Mouse (Mus musculus): ENCODE data around the gene Strn. TPM values are rescaled to one million over a fixed set of nuclear protein-coding genes. Genes with fewer than 3 reads are reported as not detected.
A peak's percentile ranks its signal among the peaks of the same experiment; 100 is the strongest.

Gene Strn
- 7.3 and 7.7 TPM in 2 replicates for polyA plus RNA-seq (2014; fragmentation: Nextera tagmentation; extraction: Ambion mirVana)

- ATAC-seq (ENCODE audit: insufficient read depth, low FRiP score, low TSS enrichment) (no peak), DNase-seq (ENCODE audit: low spot score) (no peak)
- H3K27me3 ChIP-seq (ENCODE audit: control insufficient read depth, insufficient read depth, low read length), result no peaks in the 10 kb centered on the region
- H3K4me3 ChIP-seq (ENCODE audit: low read depth, low read length), result peak within 1 kb of the TSS; percentile 90
- 39% methylated on average over 4 of the region's 4 CpGs for WGBS
- no peaks in the 10 kb centered on the region for H3K36me3 ChIP-seq (ENCODE audit: control insufficient read depth, insufficient read depth, low read length)
- H3K4me2 ChIP-seq (ENCODE audit: low read depth), result peak within 1 kb of the TSS; percentile 69
- peak within 1 kb of the TSS; percentile 72 for H3K27ac ChIP-seq (ENCODE audit: low read depth, low read length)
- H3K9me3 ChIP-seq (ENCODE audit: control insufficient read depth, low read length), result no peaks in the 10 kb centered on the region
- H3K4me1 ChIP-seq (ENCODE audit: control insufficient read depth, insufficient read depth, low read length), result peaks cover 9% of the 10 kb centered on the region
- H3K9ac ChIP-seq (ENCODE audit: low read length), result peak within 1 kb of the TSS; percentile 88
Observed at GRCm38 (mm10) chr17:78737096-78737495, at the start of gene Strn. Gene Strn (minus strand): TSS chr17:78737196.

GRCm38 (mm10) chr17:78778765-78779164 is 41.8 kb upstream of the Strn start:
- Histone ChIP-seq H3K9me3 (ENCODE audit: control insufficient read depth, low read length) (no peaks in the 10 kb centered on the region), H3K27me3 (ENCODE audit: control insufficient read depth, insufficient read depth, low read length) (no peaks in the 10 kb centered on the region), H3K4me3 (ENCODE audit: low read depth, low read length) (no peak overlapping the region), H3K36me3 (ENCODE audit: control insufficient read depth, insufficient read depth, low read length) (no peaks in the 10 kb centered on the region), H3K4me2 (ENCODE audit: low read depth) (no peak overlapping the region), H3K4me1 (ENCODE audit: control insufficient read depth, insufficient read depth, low read length) (no peaks in the 10 kb centered on the region), H3K9ac (ENCODE audit: low read length) (no peak overlapping the region), H3K27ac (ENCODE audit: low read depth, low read length) (no peak overlapping the region)
- ATAC-seq (ENCODE audit: insufficient read depth, low FRiP score, low TSS enrichment), result no peak
- no peak for DNase-seq (ENCODE audit: low spot score)
- WGBS, result 92% methylated on average over 1 of the region's 1 CpGs

GRCm38 (mm10) chr17:78772317-78772716 is 35.3 kb upstream of the Strn start:
- no peaks in the 10 kb centered on the region for H3K27me3 ChIP-seq (ENCODE audit: control insufficient read depth, insufficient read depth, low read length)
- H3K4me1 ChIP-seq (ENCODE audit: control insufficient read depth, insufficient read depth, low read length), result no peaks in the 10 kb centered on the region
- 94% methylated on average over 2 of the region's 2 CpGs for WGBS
- no peak overlapping the region for H3K4me3 ChIP-seq (ENCODE audit: low read depth, low read length)
- H3K9ac ChIP-seq (ENCODE audit: low read length), result no peak overlapping the region
- ATAC-seq (ENCODE audit: insufficient read depth, low FRiP score, low TSS enrichment) (no peak), DNase-seq (ENCODE audit: low spot score) (no peak)
- H3K4me2 ChIP-seq (ENCODE audit: low read depth), result no peak overlapping the region
- no peaks in the 10 kb centered on the region for H3K9me3 ChIP-seq (ENCODE audit: control insufficient read depth, low read length)
- no peak overlapping the region for H3K27ac ChIP-seq (ENCODE audit: low read depth, low read length)
- H3K36me3 ChIP-seq (ENCODE audit: control insufficient read depth, insufficient read depth, low read length), result no peaks in the 10 kb centered on the region; the same call in 1 of the 2 replicates

- H3K27ac ChIP-seq (ENCODE audit: low read depth, low read length), result no peak overlapping the region
- no peak for ATAC-seq (ENCODE audit: insufficient read depth, low FRiP score, low TSS enrichment)
- WGBS, result 80% methylated on average over 7 of the region's 7 CpGs
Observed at GRCm38 (mm10) chr17:78770932-78771331, 33.9 kb upstream of the Strn start.

GRCm38 (mm10) chr17:78769341-78769740 is 32.3 kb upstream of the Strn start:
- H3K27me3 ChIP-seq (ENCODE audit: control insufficient read depth, insufficient read depth, low read length), result no peaks in the 10 kb centered on the region
- H3K36me3 ChIP-seq (ENCODE audit: control insufficient read depth, insufficient read depth, low read length), result no peaks in the 10 kb centered on the region; the same call in 1 of the 2 replicates
- ATAC-seq (ENCODE audit: insufficient read depth, low FRiP score, low TSS enrichment) (no peak), DNase-seq (ENCODE audit: low spot score) (no peak)
- H3K4me1 ChIP-seq (ENCODE audit: control insufficient read depth, insufficient read depth, low read length), result no peaks in the 10 kb centered on the region
- no peaks in the 10 kb centered on the region for H3K9me3 ChIP-seq (ENCODE audit: control insufficient read depth, low read length)
- no peak overlapping the region for H3K27ac ChIP-seq (ENCODE audit: low read depth, low read length)
- WGBS, result 81% methylated on average over 3 of the region's 3 CpGs
- H3K9ac ChIP-seq (ENCODE audit: low read length), result no peak overlapping the region
- no peak overlapping the region for H3K4me3 ChIP-seq (ENCODE audit: low read depth, low read length)
- H3K4me2 ChIP-seq (ENCODE audit: low read depth), result no peak overlapping the region

More at GRCm38 (mm10) chr17:78770932-78771331, 33.9 kb upstream of the Strn start:
- DNase-seq (ENCODE audit: low spot score), result no peak
- H3K4me3 ChIP-seq (ENCODE audit: low read depth, low read length), result no peak overlapping the region
- H3K4me2 ChIP-seq (ENCODE audit: low read depth), result no peak overlapping the region
- H3K27me3 ChIP-seq (ENCODE audit: control insufficient read depth, insufficient read depth, low read length), result no peaks in the 10 kb centered on the region
- no peaks in the 10 kb centered on the region for H3K4me1 ChIP-seq (ENCODE audit: control insufficient read depth, insufficient read depth, low read length)
- no peak overlapping the region for H3K9ac ChIP-seq (ENCODE audit: low read length)
- H3K36me3 ChIP-seq (ENCODE audit: control insufficient read depth, insufficient read depth, low read length), result no peaks in the 10 kb centered on the region; the same call in 1 of the 2 replicates
- no peaks in the 10 kb centered on the region for H3K9me3 ChIP-seq (ENCODE audit: control insufficient read depth, low read length)

- H3K4me1 ChIP-seq (ENCODE audit: control insufficient read depth, insufficient read depth, low read length), result no peaks in the 10 kb centered on the region
- WGBS, result 86% methylated on average over 2 of the region's 2 CpGs
- DNase-seq (ENCODE audit: low spot score), result no peak
- H3K27me3 ChIP-seq (ENCODE audit: control insufficient read depth, insufficient read depth, low read length), result no peaks in the 10 kb centered on the region
- H3K36me3 ChIP-seq (ENCODE audit: control insufficient read depth, insufficient read depth, low read length), result no peaks in the 10 kb centered on the region; the same call in 1 of the 2 replicates
- H3K4me2 ChIP-seq (ENCODE audit: low read depth), result no peak overlapping the region
- ATAC-seq (ENCODE audit: insufficient read depth, low FRiP score, low TSS enrichment), result no peak
- no peak overlapping the region for H3K4me3 ChIP-seq (ENCODE audit: low read depth, low read length)
- H3K9ac ChIP-seq (ENCODE audit: low read length), result no peak overlapping the region
- no peak overlapping the region for H3K27ac ChIP-seq (ENCODE audit: low read depth, low read length)
- no peaks in the 10 kb centered on the region for H3K9me3 ChIP-seq (ENCODE audit: control insufficient read depth, low read length)
Observed at GRCm38 (mm10) chr17:78768937-78769336, 31.9 kb upstream of the Strn start.

- H3K4me3 ChIP-seq (ENCODE audit: low read depth, low read length), result no peak overlapping the region
- no peak overlapping the region for H3K27ac ChIP-seq (ENCODE audit: low read depth, low read length)
- H3K4me2 ChIP-seq (ENCODE audit: low read depth), result no peak overlapping the region
- H3K27me3 ChIP-seq (ENCODE audit: control insufficient read depth, insufficient read depth, low read length), result no peaks in the 10 kb centered on the region
- H3K9me3 ChIP-seq (ENCODE audit: control insufficient read depth, low read length), result no peaks in the 10 kb centered on the region
- no peak overlapping the region for H3K9ac ChIP-seq (ENCODE audit: low read length)
- ATAC-seq (ENCODE audit: insufficient read depth, low FRiP score, low TSS enrichment), result no peak
- H3K36me3 ChIP-seq (ENCODE audit: control insufficient read depth, insufficient read depth, low read length), result no peaks in the 10 kb centered on the region
- no peak for DNase-seq (ENCODE audit: low spot score)
- H3K4me1 ChIP-seq (ENCODE audit: control insufficient read depth, insufficient read depth, low read length), result no peaks in the 10 kb centered on the region
- WGBS, result 75% methylated on average over 8 of the region's 8 CpGs
Observed at GRCm38 (mm10) chr17:78767546-78767945, 30.6 kb upstream of the Strn start.

GRCm38 (mm10) chr17:78766084-78766483 is 29.1 kb upstream of the Strn start:
- Histone ChIP-seq H3K27me3 (ENCODE audit: control insufficient read depth, insufficient read depth, low read length) (no peaks in the 10 kb centered on the region), H3K9ac (ENCODE audit: low read length) (no peak overlapping the region), H3K27ac (ENCODE audit: low read depth, low read length) (no peak overlapping the region), H3K4me2 (ENCODE audit: low read depth) (no peak overlapping the region), H3K4me1 (ENCODE audit: control insufficient read depth, insufficient read depth, low read length) (no peaks in the 10 kb centered on the region), H3K36me3 (ENCODE audit: control insufficient read depth, insufficient read depth, low read length) (no peaks in the 10 kb centered on the region), H3K4me3 (ENCODE audit: low read depth, low read length) (no peak overlapping the region), H3K9me3 (ENCODE audit: control insufficient read depth, low read length) (no peaks in the 10 kb centered on the region)
- no peak for ATAC-seq (ENCODE audit: insufficient read depth, low FRiP score, low TSS enrichment)
- no peak for DNase-seq (ENCODE audit: low spot score)
- WGBS, result 79% methylated on average over 7 of the region's 7 CpGs

- no peak for DNase-seq (ENCODE audit: low spot score)
- H3K9me3 ChIP-seq (ENCODE audit: control insufficient read depth, low read length), result no peaks in the 10 kb centered on the region
Observed at GRCm38 (mm10) chr17:78763272-78763671, 26.3 kb upstream of the Strn start.

More at GRCm38 (mm10) chr17:78763272-78763671, 26.3 kb upstream of the Strn start:
- Histone ChIP-seq H3K36me3 (ENCODE audit: control insufficient read depth, insufficient read depth, low read length) (no peaks in the 10 kb centered on the region), H3K4me1 (ENCODE audit: control insufficient read depth, insufficient read depth, low read length) (no peaks in the 10 kb centered on the region), H3K4me3 (ENCODE audit: low read depth, low read length) (no peak overlapping the region), H3K27me3 (ENCODE audit: control insufficient read depth, insufficient read depth, low read length) (no peaks in the 10 kb centered on the region), H3K4me2 (ENCODE audit: low read depth) (no peak overlapping the region), H3K9ac (ENCODE audit: low read length) (no peak overlapping the region), H3K27ac (ENCODE audit: low read depth, low read length) (no peak overlapping the region)
- 93% methylated on average over 5 of the region's 5 CpGs for WGBS
- ATAC-seq (ENCODE audit: insufficient read depth, low FRiP score, low TSS enrichment), result no peak
